Mouse (Mus musculus): ENCODE measurements around the gene Cubn. TPM values are rescaled to one million over a fixed set of nuclear protein-coding genes. Genes with fewer than 3 reads are reported as not detected.

The Cubn gene
- polyA plus RNA-seq, 1 experiment = 0.23 TPM

DNA sequence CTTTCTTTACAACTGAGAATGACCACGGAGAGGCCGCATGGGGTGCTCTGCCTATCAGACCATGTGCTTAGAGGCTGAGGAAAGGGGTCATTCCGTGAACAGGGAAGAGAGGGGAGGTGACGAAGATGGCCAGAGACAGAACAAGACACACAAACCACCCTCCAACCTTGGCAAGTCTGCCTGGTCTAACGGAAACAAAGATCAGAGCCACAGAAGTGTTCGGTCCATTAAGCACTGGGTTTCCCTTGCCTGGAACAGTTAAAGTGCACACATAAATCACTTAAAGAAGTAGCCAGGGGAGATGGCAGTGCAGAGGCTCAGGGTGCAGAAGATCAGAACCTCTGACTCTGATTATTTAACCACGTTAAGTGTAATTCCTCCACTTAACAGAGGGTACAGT lies 257.7 kb downstream of the Cubn start:
- no peaks in the 10 kb centered on the region for H3K27me3 ChIP-seq (ENCODE audit: control insufficient read depth, insufficient read depth, insufficient read length)
- H3K4me2 ChIP-seq (ENCODE audit: low read depth) = no peak overlapping the region
- H3K79me2 ChIP-seq (ENCODE audit: control insufficient read depth, insufficient read depth) = no peaks in the 10 kb centered on the region
- no peaks in the 10 kb centered on the region for H3K36me3 ChIP-seq (ENCODE audit: control insufficient read depth, insufficient read depth)
- no peak overlapping the region for H3ac ChIP-seq (ENCODE audit: control insufficient read depth, insufficient read length)
- no peak overlapping the region for H3K4me3 ChIP-seq
- TF ChIP-seq USF1 (IDR thresholded peaks at IDR 0.05; ENCODE audit: low read depth) = no peak

DNA sequence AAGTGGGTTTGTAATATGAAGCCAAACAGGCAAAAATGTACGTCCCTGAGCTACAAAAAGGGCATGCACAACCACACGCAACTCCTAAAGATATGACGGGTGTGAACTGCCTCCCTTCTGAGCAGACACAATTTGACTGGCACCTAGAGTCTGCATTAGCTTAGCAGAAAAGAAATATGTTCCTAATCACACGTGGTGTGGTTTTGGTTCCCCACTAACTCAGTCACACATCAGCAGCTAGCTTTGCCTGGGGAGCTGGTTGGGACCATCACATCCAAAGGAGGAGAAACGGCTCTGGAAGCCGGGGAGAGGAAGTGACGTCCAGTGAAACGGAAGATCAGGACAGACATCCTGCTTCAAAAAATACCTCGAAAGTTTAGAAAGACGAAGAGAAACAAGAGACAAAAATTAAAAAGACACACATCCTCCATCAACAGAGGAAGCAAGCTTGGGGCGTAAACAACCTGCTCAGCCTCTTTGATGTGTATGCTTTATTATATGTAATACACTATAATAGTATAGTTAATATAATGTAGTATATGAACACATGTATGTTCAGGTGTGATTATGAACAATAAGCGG lies 258.3 kb downstream of the Cubn start:
- Histone ChIP-seq H3ac (ENCODE audit: control insufficient read depth, insufficient read length) (no peak overlapping the region), H3K79me2 (ENCODE audit: control insufficient read depth, insufficient read depth) (no peaks in the 10 kb centered on the region), H3K4me3 (no peak overlapping the region), H3K27me3 (ENCODE audit: control insufficient read depth, insufficient read depth, insufficient read length) (no peaks in the 10 kb centered on the region), H3K4me2 (ENCODE audit: low read depth) (peak overlapping the region; percentile 22), H3K36me3 (ENCODE audit: control insufficient read depth, insufficient read depth) (no peaks in the 10 kb centered on the region)
- TF ChIP-seq E2F4 (IDR thresholded peaks at IDR 0.05; ENCODE audit: insufficient read depth) (no peak), MAX (IDR thresholded peaks at IDR 0.05; ENCODE audit: low read depth) (no peak), REST (IDR thresholded peaks at IDR 0.05; ENCODE audit: insufficient read depth, insufficient read length) (no peak), TCF3 (IDR thresholded peaks at IDR 0.05; ENCODE audit: insufficient read length, low read depth) (no peak), SRF (IDR thresholded peaks at IDR 0.05; ENCODE audit: control insufficient read depth, insufficient read length, low read depth) (no peak), CEBPB (IDR thresholded peaks at IDR 0.05; ENCODE audit: insufficient read depth, poor library complexity, severe bottlenecking) (0 out of 2 replicates have a peak, but pooled peaks have one; percentile 1)

DNA sequence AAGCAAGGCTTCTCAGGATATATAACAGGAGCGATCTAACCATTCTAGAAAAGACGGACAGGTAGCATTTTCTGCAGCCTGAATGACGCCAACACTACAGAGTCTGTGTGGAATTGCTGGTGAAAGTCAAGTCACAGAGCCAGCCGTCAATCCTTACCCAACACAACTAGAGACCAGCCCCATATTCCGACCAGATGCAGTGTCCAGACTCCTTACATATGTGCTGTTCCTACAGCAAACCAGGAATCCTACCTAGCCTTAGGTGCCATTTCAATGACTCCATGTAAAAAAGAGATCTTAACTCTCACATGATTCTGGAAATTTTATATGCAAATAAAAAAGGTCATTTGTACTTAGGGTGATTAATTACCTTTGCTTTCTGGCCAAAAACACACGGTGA lies 259.3 kb downstream of the Cubn start:
- Histone ChIP-seq H3ac (ENCODE audit: control insufficient read depth, insufficient read length) (no peak overlapping the region), H3K4me3 (no peak overlapping the region), H3K27me3 (ENCODE audit: control insufficient read depth, insufficient read depth, insufficient read length) (no peaks in the 10 kb centered on the region), H3K4me2 (ENCODE audit: low read depth) (no peak overlapping the region), H3K36me3 (ENCODE audit: control insufficient read depth, insufficient read depth) (no peaks in the 10 kb centered on the region), H3K79me2 (ENCODE audit: control insufficient read depth, insufficient read depth) (no peaks in the 10 kb centered on the region)
- TF ChIP-seq SRF (IDR thresholded peaks at IDR 0.05; ENCODE audit: control insufficient read depth, insufficient read length, low read depth) = no peak
- no peak for TF ChIP-seq TCF3 (IDR thresholded peaks at IDR 0.05; ENCODE audit: insufficient read length, low read depth)
- no peak for TF ChIP-seq E2F4 (IDR thresholded peaks at IDR 0.05; ENCODE audit: insufficient read depth)
- no peak for TF ChIP-seq POLR2A (IDR thresholded peaks at IDR 0.05; ENCODE audit: insufficient read length, low read depth)
- no peak for TF ChIP-seq MYOG (IDR thresholded peaks at IDR 0.05; ENCODE audit: control insufficient read depth in 1 of 3, insufficient read depth in 1 of 3, insufficient read length in 2 of 3, low read depth in 2 of 3)
- no peak for TF ChIP-seq CEBPB (IDR thresholded peaks at IDR 0.05; ENCODE audit: insufficient read depth, poor library complexity, severe bottlenecking)
- no peak for TF ChIP-seq MAX (IDR thresholded peaks at IDR 0.05; ENCODE audit: low read depth)
- TF ChIP-seq POLR2AphosphoS2 (IDR thresholded peaks at IDR 0.05; ENCODE audit: insufficient read length, low read depth) = no peak
- no peak for TF ChIP-seq TCF12 (IDR thresholded peaks at IDR 0.05; ENCODE audit: insufficient read depth, poor library complexity, severe bottlenecking)
- no peak for TF ChIP-seq USF1 (IDR thresholded peaks at IDR 0.05; ENCODE audit: low read depth)
- TF ChIP-seq MYOD1 (IDR thresholded peaks at IDR 0.05; ENCODE audit: control insufficient read depth in 1 of 3, insufficient read length in 2 of 3, low read depth in 2 of 3) = no peak
- TF ChIP-seq REST (IDR thresholded peaks at IDR 0.05; ENCODE audit: insufficient read depth, insufficient read length) = no peak

DNA sequence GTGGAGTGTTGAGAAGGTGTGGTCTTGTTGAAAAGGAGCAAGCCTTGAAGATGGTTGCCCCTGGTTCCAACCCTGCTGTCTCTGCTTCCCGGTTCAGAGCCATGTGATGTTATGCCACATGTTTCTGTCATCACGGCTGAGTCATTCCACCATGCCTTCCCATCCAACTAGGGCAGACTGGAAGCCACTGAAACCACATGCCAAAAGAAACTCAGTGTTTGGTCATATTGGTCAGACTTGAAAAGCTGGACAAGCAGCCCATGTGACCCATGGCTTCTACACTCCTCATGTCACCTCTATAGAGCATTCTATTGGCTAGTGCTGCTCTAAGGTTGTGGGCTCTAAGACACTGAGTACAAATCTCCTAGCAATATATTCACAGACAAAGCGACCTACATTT lies 261.9 kb downstream of the Cubn start:
- H3ac ChIP-seq (ENCODE audit: control insufficient read depth, insufficient read length) = no peak overlapping the region
- TF ChIP-seq POLR2A (IDR thresholded peaks at IDR 0.05; ENCODE audit: insufficient read length, low read depth) (no peak), REST (IDR thresholded peaks at IDR 0.05; ENCODE audit: insufficient read depth, insufficient read length) (no peak), CEBPB (IDR thresholded peaks at IDR 0.05; ENCODE audit: insufficient read depth, poor library complexity, severe bottlenecking) (no peak), SRF (IDR thresholded peaks at IDR 0.05; ENCODE audit: control insufficient read depth, insufficient read length, low read depth) (no peak), MYOG (IDR thresholded peaks at IDR 0.05; ENCODE audit: control insufficient read depth in 1 of 3, insufficient read depth in 1 of 3, insufficient read length in 2 of 3, low read depth in 2 of 3) (peak in 1 of 3 experiments; percentile 38), TCF12 (IDR thresholded peaks at IDR 0.05; ENCODE audit: insufficient read depth, poor library complexity, severe bottlenecking) (no peak), POLR2AphosphoS2 (IDR thresholded peaks at IDR 0.05; ENCODE audit: insufficient read length, low read depth) (no peak), TCF3 (IDR thresholded peaks at IDR 0.05; ENCODE audit: insufficient read length, low read depth) (no peak), MAX (IDR thresholded peaks at IDR 0.05; ENCODE audit: low read depth) (peak; percentile 40), USF1 (IDR thresholded peaks at IDR 0.05; ENCODE audit: low read depth) (peak; percentile 83), MYOD1 (IDR thresholded peaks at IDR 0.05; ENCODE audit: control insufficient read depth in 1 of 3, insufficient read length in 2 of 3, low read depth in 2 of 3) (peak in 1 of 3 experiments; percentile 9), E2F4 (IDR thresholded peaks at IDR 0.05; ENCODE audit: insufficient read depth) (no peak)
- no peaks in the 10 kb centered on the region for H3K79me2 ChIP-seq (ENCODE audit: control insufficient read depth, insufficient read depth)
- no peaks in the 10 kb centered on the region for H3K36me3 ChIP-seq (ENCODE audit: control insufficient read depth, insufficient read depth)
- H3K4me3 ChIP-seq = no peak overlapping the region
- no peak overlapping the region for H3K4me2 ChIP-seq (ENCODE audit: low read depth)
- no peaks in the 10 kb centered on the region for H3K27me3 ChIP-seq (ENCODE audit: control insufficient read depth, insufficient read depth, insufficient read length)

Other genes starting within 250 kb of the Cubn start
- gene Rsu1, start 220.4 kb downstream of the Cubn start, polyA plus RNA-seq (2012; fragmentation: generic; extraction: Trizol) = 81.5 TPM
- gene Trdmt1, start 52.9 kb upstream of the Cubn start, polyA plus RNA-seq (2012; fragmentation: generic; extraction: Trizol) = 2.2 TPM
- gene Vim, start 82.1 kb upstream of the Cubn start, polyA plus RNA-seq (2012; fragmentation: generic; extraction: Trizol) = 3,783 TPM